Mouse (Mus musculus) C2C12 (cell line): ENCODE results near the gene Taok1.

Source experiments
- CEBPB ChIP-seq: IDR thresholded peaks from one replicate; pipeline ENCODE4 v1.6.1; 2011; ENCODE audit warnings: low read depth, mild to moderate bottlenecking, control low read depth, moderate library complexity
- CTCF ChIP-seq: IDR thresholded peaks from one replicate; pipeline ENCODE4 v1.5.1; 2011; ENCODE audit not compliant: control insufficient read depth, insufficient read depth, insufficient read length
- MAX ChIP-seq: IDR thresholded peaks from one replicate; pipeline ENCODE4 v1.6.1; 2011; ENCODE audit warnings: mild to moderate bottlenecking, control low read depth
- MYOG ChIP-seq: IDR thresholded peaks from one replicate; pipeline ENCODE4 v1.6.1; 2011; ENCODE audit not compliant: control insufficient read depth, insufficient read length; ENCODE audit errors: extremely low read depth
- USF1 ChIP-seq: IDR thresholded peaks from one replicate; pipeline ENCODE4 v1.6.1; 2011; ENCODE audit warnings: low read depth, mild to moderate bottlenecking, control low read depth, moderate library complexity

GRCm38 (mm10) chr11:77504377-77504776 is 103.2 kb downstream of the Taok1 start:
- no peak for TF ChIP-seq USF1
- no peak for TF ChIP-seq CTCF
- TF ChIP-seq MAX = no peak
- no peak for TF ChIP-seq MYOG
- TF ChIP-seq CEBPB = no peak
